Comparison of ENCODE assay signal across 10 mouse cellular contexts in genomic region chr3:126659832-126660564, GRCm38 (mm10).
DNase-seq lines count a peak whose midpoint lies in the region; ATAC-seq and TF ChIP-seq lines count a peak whose summit lies in the region.
"Had no signal": no experiment of that assay in that cellular context is flagged by ENCODE, and none has a peak within 500 bp of the region (broad histone marks: within the 10 kb centered on the region; RNA-seq: fewer than 3 reads in every experiment).

No protein-coding gene starts in this region.

- H3K9me3 ChIP-seq in intestine, embryonic 15.5 days, result no peaks in the 10 kb centered on the region
- no peaks in the 10 kb centered on the region for H3K9me3 ChIP-seq in intestine, postnatal 0 days (ENCODE audit: control insufficient read depth)
- H3K9me3 ChIP-seq in CH12.LX (replicated peaks; ENCODE audit: low read length), result no peaks in the 10 kb centered on the region
- H3K9me3 ChIP-seq: hindbrain, embryonic 12.5 days had no signal

- peaks cover 51% of the 10 kb centered on the region for H3K79me3 ChIP-seq in C2C12 (ENCODE audit: low read depth)

- peak; percentile 44 for TF ChIP-seq POLR2A in CH12.LX (IDR thresholded peaks at IDR 0.05; ENCODE audit: low read depth, low read length)

- ATAC-seq in intestine, embryonic 15.5 days, result peak; percentile 28; the same call in 1 of the 2 replicates
- no peak for ATAC-seq in intestine, postnatal 0 days

- no peak overlapping the region for H3K9ac ChIP-seq in intestine, embryonic 15.5 days
- no peak overlapping the region for H3K9ac ChIP-seq in intestine, postnatal 0 days (ENCODE audit: low read depth, low read length)
- H3K9ac ChIP-seq in CH12.LX (ENCODE audit: insufficient read depth, low read depth), result peak overlapping the region; percentile 54
- H3K9ac ChIP-seq: hindbrain, embryonic 12.5 days had no signal

- H3K27me3 ChIP-seq in intestine, embryonic 15.5 days (replicated peaks), result no peaks in the 10 kb centered on the region
- no peaks in the 10 kb centered on the region for H3K27me3 ChIP-seq in intestine, postnatal 0 days (replicated peaks; ENCODE audit: control insufficient read depth, insufficient read depth, low read length)
- H3K27me3 ChIP-seq in C2C12 (ENCODE audit: control insufficient read depth, insufficient read depth, insufficient read length) (no peaks in the 10 kb centered on the region), CH12.LX (replicated peaks) (no peaks in the 10 kb centered on the region)
- H3K27me3 ChIP-seq: hindbrain, embryonic 12.5 days had no signal

- no peak for TF ChIP-seq CTCF in intestine, postnatal 0 days (IDR thresholded peaks at IDR 0.05; ENCODE audit: low read depth)
- TF ChIP-seq CTCF in C2C12 (IDR thresholded peaks at IDR 0.05; ENCODE audit: control insufficient read depth, insufficient read depth, insufficient read length), result no peak
- TF ChIP-seq CTCF in CH12.LX (conservative IDR thresholded peaks at IDR 0.05 in 1 of 2, IDR thresholded peaks at IDR 0.05 in 1 of 2; ENCODE audit: low read depth in 2 of 2, low read length in 2 of 2), result no peak

- no peak overlapping the region for H3K27ac ChIP-seq in intestine, embryonic 15.5 days
- H3K27ac ChIP-seq in intestine, postnatal 0 days (ENCODE audit: low read depth, low read length), result no peak overlapping the region
- peak overlapping the region; percentile 92 for H3K27ac ChIP-seq in CH12.LX (ENCODE audit: insufficient read depth, low read depth)
- peak overlapping the region; percentile 51 for H3K27ac ChIP-seq in macrophage
- H3K27ac ChIP-seq: hindbrain, embryonic 12.5 days; layer of hippocampus, adult 2 months had no signal

- no peaks in the 10 kb centered on the region for H3K36me3 ChIP-seq in intestine, embryonic 15.5 days
- no peaks in the 10 kb centered on the region for H3K36me3 ChIP-seq in intestine, postnatal 0 days (ENCODE audit: control insufficient read depth, insufficient read depth)
- H3K36me3 ChIP-seq in C2C12 (ENCODE audit: control insufficient read depth, insufficient read depth) (peaks cover 11% of the 10 kb centered on the region), CH12.LX (replicated peaks in 1 of 2; ENCODE audit: control insufficient read depth in 1 of 2, insufficient read depth in 1 of 2, low read length in 1 of 2) (peaks cover 0 to 2% of the 10 kb centered on the region in 2 experiments), macrophage (ENCODE audit: inconsistent target) (no peaks in the 10 kb centered on the region)
- H3K36me3 ChIP-seq: hindbrain, embryonic 12.5 days had no signal

- DNase-seq in CH12.LX (ENCODE audit: extremely low read depth), result peak; percentile 58
- DNase-seq in adrenal gland, postnatal 36 days, result no peak
- no peak for DNase-seq in left cerebral cortex, adult 8-10 months (ENCODE audit: low spot score in 2 of 2)
- DNase-seq: spleen, adult 18-20 months had no signal

- TF ChIP-seq EP300 in CH12.LX (IDR thresholded peaks at IDR 0.05; ENCODE audit: low read length), result peak; percentile 26; the same call in 1 of the 2 replicates

- H3K79me2 ChIP-seq in C2C12 (ENCODE audit: control insufficient read depth, insufficient read depth) (peaks cover 94% of the 10 kb centered on the region), CH12.LX (replicated peaks; ENCODE audit: control insufficient read depth, extremely low read depth, insufficient read depth, poor library complexity, severe bottlenecking) (peaks cover 79% of the 10 kb centered on the region), macrophage (ENCODE audit: inconsistent target) (peaks cover 81% of the 10 kb centered on the region)

- H3ac ChIP-seq in C2C12 (ENCODE audit: control insufficient read depth, insufficient read length, low read depth), result peak overlapping the region; percentile 2

- no peak; the same call in 1 of the 2 replicates for TF ChIP-seq RAD21 in CH12.LX (IDR thresholded peaks at IDR 0.05; ENCODE audit: low read depth, low read length)

- H3K4me2 ChIP-seq in intestine, embryonic 15.5 days (replicated peaks), result no peak overlapping the region
- no peak overlapping the region for H3K4me2 ChIP-seq in intestine, postnatal 0 days (replicated peaks; ENCODE audit: low read depth)
- peak overlapping the region; percentile 99 for H3K4me2 ChIP-seq in CH12.LX (ENCODE audit: insufficient read depth, low read depth, poor library complexity, severe bottlenecking)
- H3K4me2 ChIP-seq: hindbrain, embryonic 12.5 days had no signal

- in situ Hi-C loops in CH12.LX (cut with MboI; ENCODE audit: low pct_ligation_motif_present, low pct_unique_long_range_greater_than_20kb, low sequenced_read_pairs), result loop anchor here (5.0 kb wide), 1 partner anchor 63 kb away; the partner anchor contains the start of gene Camk2d

- 77% methylated on average over 8 of the region's 8 CpGs for WGBS in intestine, embryonic 15.5 days
- WGBS in intestine, postnatal 0 days, result 71% methylated on average over 8 of the region's 8 CpGs
- WGBS in macrophage (ENCODE audit: missing documents), result 86% methylated on average over 8 of the region's 8 CpGs

- dilution Hi-C loops in CH12.LX (cut with MboI; ENCODE audit: extremely low pct_ligation_motif_present, extremely low pct_unique_long_range_greater_than_20kb, low sequenced_read_pairs), result no loop called here

- 0 out of 2 replicates have a peak, but pooled peaks cover 2% of the 10 kb centered on the region for H3K4me1 ChIP-seq in intestine, embryonic 15.5 days (replicated peaks)
- H3K4me1 ChIP-seq in intestine, postnatal 0 days (replicated peaks; ENCODE audit: control insufficient read depth, insufficient read depth, low read length), result 0 out of 2 replicates have a peak, but pooled peaks cover 3% of the 10 kb centered on the region
- peaks cover 17 to 81% of the 10 kb centered on the region in 2 experiments for H3K4me1 ChIP-seq in CH12.LX (ENCODE audit: control insufficient read depth in 1 of 2, insufficient read depth in 2 of 2)

- no peak overlapping the region for H3K4me3 ChIP-seq in intestine, embryonic 15.5 days (replicated peaks)
- H3K4me3 ChIP-seq in intestine, postnatal 0 days (ENCODE audit: low read depth, low read length), result no peak overlapping the region
- H3K4me3 ChIP-seq in C2C12 (ENCODE audit: insufficient read depth, poor library complexity, severe bottlenecking) (no peak overlapping the region), CH12.LX (replicated peaks in 1 of 3; ENCODE audit: low read depth in 2 of 3, low read length in 2 of 3, poor library complexity in 1 of 3) (peak overlapping the region in 2 of 3 experiments; percentile 7 to 26), macrophage (ENCODE audit: inconsistent target) (no peak overlapping the region)
- H3K4me3 ChIP-seq: hindbrain, embryonic 12.5 days; layer of hippocampus, adult 2 months had no signal

TF ChIP-seq in C2C12, 6 proteins besides CTCF, POLR2A, EP300 and RAD21:
- TF ChIP-seq MYOD1 (IDR thresholded peaks at IDR 0.05; ENCODE audit: control insufficient read depth, insufficient read length, low read depth) (no peak), MAX (IDR thresholded peaks at IDR 0.05) (peak; percentile 30), CEBPB (IDR thresholded peaks at IDR 0.05; ENCODE audit: low read depth) (peak; percentile 0)

TF ChIP-seq in CH12.LX, 34 proteins besides CTCF, POLR2A, EP300 and RAD21:
- TF ChIP-seq CHD2 (IDR thresholded peaks at IDR 0.05; ENCODE audit: low read length) (0 out of 2 replicates have a peak, but pooled peaks have one; percentile 13), ELF1 (IDR thresholded peaks at IDR 0.05; ENCODE audit: low read depth, low read length) (peak; percentile 6; the same call in 1 of the 2 replicates), MXI1 (IDR thresholded peaks at IDR 0.05; ENCODE audit: low read depth, low read length) (peak; percentile 43; the same call in 1 of the 2 replicates), TBP (conservative IDR thresholded peaks at IDR 0.05; ENCODE audit: low read depth, low read length) (0 out of 2 replicates have a peak, but pooled peaks have one; percentile 31), IRF4 (IDR thresholded peaks at IDR 0.05; ENCODE audit: low read depth, low read length) (0 out of 2 replicates have a peak, but pooled peaks have one; percentile 37), MAZ (IDR thresholded peaks at IDR 0.05; ENCODE audit: low read depth, low read length) (no peak), ETS1 (conservative IDR thresholded peaks at IDR 0.05; ENCODE audit: low read depth, low read length) (peak; percentile 7; the same call in 1 of the 2 replicates), JUND (conservative IDR thresholded peaks at IDR 0.05; ENCODE audit: low read depth, low read length) (peak; percentile 68), BHLHE40 (IDR thresholded peaks at IDR 0.05; ENCODE audit: low read depth, low read length) (no peak), POLR2AphosphoS2 (IDR thresholded peaks at IDR 0.05; ENCODE audit: low read depth, low read length) (no peak), MAX (IDR thresholded peaks at IDR 0.05; ENCODE audit: low read length) (peak; percentile 14; the same call in 1 of the 2 replicates), JUN (IDR thresholded peaks at IDR 0.05; ENCODE audit: insufficient read depth, low read depth, low read length) (peak; percentile 66; the same call in 1 of the 2 replicates), MYC (IDR thresholded peaks at IDR 0.05; ENCODE audit: low read depth, low read length) (0 out of 2 replicates have a peak, but pooled peaks have one; percentile 34), MAFK (IDR thresholded peaks at IDR 0.05; ENCODE audit: insufficient replicate concordance, low read length) (peak; percentile 14; the same call in 1 of the 2 replicates)

Comparison
In these comparisons a context has a peak if more than half of its experiments do, and no peak if none do; other contexts are left out.
1. H3K27ac ChIP-seq: peak in CH12.LX (single experiment) and macrophage (single experiment); none in intestine, embryonic 15.5 days (single experiment) and intestine, postnatal 0 days (single experiment).
2. H3K4me3 ChIP-seq: peak in CH12.LX (2 of 3); none in intestine, embryonic 15.5 days (single experiment), intestine, postnatal 0 days (single experiment), C2C12 (single experiment) and macrophage (single experiment).